Mouse (Mus musculus) Patski (cell line): ENCODE results near the gene Nr1h2. TPM values are rescaled to one million over a fixed set of nuclear protein-coding genes. Genes with fewer than 3 reads are reported as not detected.

Experiments
- ATAC-seq: fragments of 100-300 bp; one replicate; pipeline ENCODE4 v1.8.0; 2021
- CTCF ChIA-PET: fragments of 350-600 bp; sonication (Branson Sonifier 250); formaldehyde crosslinking; loops from one replicate; lab custom pipeline; 2022; ENCODE audit warnings: inconsistent platforms; lab: Charles Lee
- POLR2A ChIA-PET: fragments of 350-600 bp; sonication (Branson Sonifier 250); formaldehyde crosslinking; loops from one replicate; lab custom pipeline; 2022; ENCODE audit warnings: antibody characterized with exemption, inconsistent platforms; lab: Charles Lee
- DNase-seq: peaks from one replicate; pipeline ENCODE4 v3.0.0-alpha.2; 2011; ENCODE audit warnings: low read depth, low spot score
- H3K27me3 ChIP-seq: fragments of 371-371 bp; one replicate; pipeline ENCODE4 v1.5.1; 2021
- CTCF ChIP-seq: fragments of 100-300 bp; IDR thresholded peaks from one replicate; pipeline ENCODE4 v1.5.1; 2021
- in situ Hi-C: fragments of 300-500 bp; cut with MboI; formaldehyde crosslinking; loops from 3 replicates; pipeline ENCODE4 v1.11.1; 2018; ENCODE audit warnings: low pct_unique_long_range_greater_than_20kb, mixed read lengths
- polyA plus RNA-seq: library from polyadenylated mRNA; unstranded; gene quantifications from one replicate; pipeline ENCODE4 v1.2.3, GENCODE M21; 2021

The Nr1h2 gene
- polyA plus RNA-seq, 1 experiment from 2014 or later: 113 TPM

DNA sequence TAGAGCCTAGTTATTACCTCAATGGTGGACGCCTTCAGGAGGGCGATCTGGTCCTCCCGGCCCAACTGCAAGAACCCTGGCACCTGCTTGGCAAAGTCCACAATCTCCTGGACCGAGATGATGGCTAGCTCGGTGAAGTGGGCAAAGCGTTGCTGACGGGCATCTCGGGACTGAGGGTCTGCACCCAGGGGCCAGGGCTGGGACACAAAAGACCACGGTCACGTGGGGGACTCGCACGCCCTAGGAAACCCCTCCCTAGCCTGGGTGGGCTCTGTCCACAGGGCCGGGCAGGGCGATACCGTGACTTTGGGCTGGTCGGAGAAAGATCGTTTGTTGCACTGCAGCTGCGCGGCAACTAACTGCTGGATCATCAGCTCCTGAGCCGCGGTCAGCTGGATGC is 2.5 kb downstream of the Nr1h2 start:
- ChIA-PET CTCF (interaction anchor here (0.8 kb wide), 1 partner anchor 30 kb away, joined by 3 read pairs; no protein-coding TSS in a partner anchor), POLR2A (interaction anchor here (1.1 kb wide), 1 partner anchor 30 kb away, joined by 3 read pairs; no protein-coding TSS in a partner anchor)
- ATAC-seq (no peak), DNase-seq (no peak)
- in situ Hi-C loops: loop anchor here (5.0 kb wide), 1 partner anchor 44 kb away; no protein-coding TSS in a partner anchor
- no peak for TF ChIP-seq CTCF
- no peaks in the 10 kb centered on the region for H3K27me3 ChIP-seq

DNA sequence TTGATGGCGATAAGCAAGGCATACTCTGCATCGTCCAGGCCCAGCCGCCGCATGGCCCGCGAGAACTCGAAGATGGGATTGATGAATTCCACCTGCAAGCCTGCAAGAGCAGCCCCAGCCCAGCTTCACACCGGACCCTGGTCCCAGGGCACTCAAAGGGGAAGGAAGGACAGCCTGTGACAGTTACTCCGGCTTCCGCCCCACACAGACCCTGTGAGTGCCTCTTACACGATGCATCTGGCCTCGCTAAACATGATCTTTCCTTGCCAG is 3.4 kb downstream of the Nr1h2 start:
- ChIA-PET CTCF (interaction anchor here (1.2 to 2.5 kb wide), 2 partner anchors 29 to 31 kb away, joined by 3 to 12 read pairs; no protein-coding TSS in a partner anchor), POLR2A (interaction anchor here (1.2 kb wide), 1 partner anchor 51 kb away, joined by 3 read pairs; no protein-coding TSS in a partner anchor)
- in situ Hi-C loops: loop anchor here (5.0 kb wide), 1 partner anchor 43 kb away; no protein-coding TSS in a partner anchor
- DNase-seq (no peak), ATAC-seq (no peak)
- TF ChIP-seq CTCF: no peak
- H3K27me3 ChIP-seq: no peaks in the 10 kb centered on the region

DNA sequence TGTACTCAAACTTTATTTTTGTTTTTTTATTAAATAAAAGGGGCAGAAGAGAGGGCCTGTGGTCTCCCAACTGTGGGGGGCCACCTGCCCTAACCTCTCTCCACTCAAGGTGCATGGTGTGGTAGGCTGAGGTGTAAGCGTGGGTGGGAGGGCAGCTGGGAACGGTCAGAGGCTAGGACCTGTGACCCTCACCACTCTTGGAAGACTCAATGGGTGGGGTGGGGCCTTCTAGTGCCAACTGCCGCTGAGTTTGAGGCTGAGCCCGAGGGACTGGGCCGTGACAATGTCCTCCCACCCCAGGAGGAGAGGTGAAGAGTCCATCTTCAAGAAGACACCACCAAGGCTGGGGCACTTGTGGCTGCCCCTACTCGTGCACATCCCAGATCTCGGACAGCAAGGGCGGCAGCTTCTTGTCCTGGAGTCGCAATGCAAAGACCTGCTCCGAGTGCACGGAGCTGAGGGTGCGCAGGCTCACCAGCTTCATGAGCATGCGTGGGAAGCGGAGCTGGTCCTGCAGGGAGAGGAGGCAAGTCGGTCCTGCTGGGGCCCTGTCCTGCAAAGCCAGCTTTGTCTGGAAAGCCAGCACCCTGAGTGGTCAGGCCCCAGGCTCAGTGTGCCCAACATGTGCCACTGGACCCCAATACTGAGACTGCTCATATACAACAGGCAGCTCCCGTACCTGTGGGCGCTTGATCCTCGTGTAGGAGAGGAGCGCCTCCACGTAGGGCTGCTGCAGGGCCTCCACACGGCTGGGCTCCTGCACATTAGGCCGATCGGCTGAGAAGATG is 3.9 kb downstream of the Nr1h2 start:
- no peak for TF ChIP-seq CTCF
- ATAC-seq (no peak), DNase-seq (no peak)
- in situ Hi-C loops: loop anchor here (5.0 kb wide), 1 partner anchor 43 kb away; no protein-coding TSS in a partner anchor
- ChIA-PET POLR2A (interaction anchor here (1.1 to 1.2 kb wide), 2 partner anchors 14 to 50 kb away, joined by 3 to 4 read pairs; no protein-coding TSS in a partner anchor), CTCF (interaction anchor here (0.7 to 2.5 kb wide), 4 partner anchors 18 to 45 kb away, joined by 3 to 12 read pairs (median 3); partner anchors contain the start of gene Spib)
- H3K27me3 ChIP-seq: no peaks in the 10 kb centered on the region

DNA sequence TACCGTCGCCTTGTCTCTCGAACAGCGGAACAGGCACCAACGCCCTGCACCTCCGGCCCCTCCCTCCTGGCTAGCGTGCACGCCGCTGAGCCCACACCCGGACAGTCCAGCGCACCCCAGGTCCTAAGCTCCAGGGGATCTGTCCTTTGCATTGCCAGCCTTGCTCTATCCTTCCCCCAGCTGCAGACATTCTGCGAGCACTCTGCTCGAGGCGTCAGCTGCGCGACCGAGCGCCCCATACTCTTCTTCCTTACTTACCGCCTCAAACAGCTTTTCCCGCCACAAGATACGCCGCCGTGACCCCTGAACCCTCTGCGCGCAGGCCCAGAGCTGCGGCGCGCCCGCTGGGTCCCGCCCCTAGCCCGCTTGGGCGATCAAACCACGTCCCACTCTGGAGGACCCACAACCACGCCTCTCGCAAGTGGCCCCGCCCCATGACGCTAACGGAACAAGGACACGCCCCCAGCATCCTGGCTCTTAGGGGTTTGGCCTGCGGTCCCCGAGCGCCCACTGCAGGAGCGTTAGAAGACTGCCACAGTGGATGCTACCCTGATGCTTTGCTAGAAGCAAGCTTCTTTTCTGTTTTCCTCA is 5.2 kb downstream of the Nr1h2 start, which contains the start of gene Pold1:
Pold1 (minus strand) TSS at position 353 of the 591 bp plus-strand sequence.
- in situ Hi-C loops: no loop called here
- DNase-seq: peak; percentile 90
- TF ChIP-seq CTCF: no peak
- peak; percentile 86 for ATAC-seq
- ChIA-PET POLR2A (interaction anchor here (0.8 to 1.1 kb wide), 4 partner anchors 11 to 61 kb away, joined by 3 to 4 read pairs (median 4); no protein-coding TSS in a partner anchor), CTCF (interaction anchor here (0.7 to 3.5 kb wide), 11 partner anchors 12 to 52 kb away, joined by 3 to 27 read pairs (median 5); partner anchors contain the start of genes Emc10, Fam71e1 and Spib)
- no peaks in the 10 kb centered on the region for H3K27me3 ChIP-seq

DNA sequence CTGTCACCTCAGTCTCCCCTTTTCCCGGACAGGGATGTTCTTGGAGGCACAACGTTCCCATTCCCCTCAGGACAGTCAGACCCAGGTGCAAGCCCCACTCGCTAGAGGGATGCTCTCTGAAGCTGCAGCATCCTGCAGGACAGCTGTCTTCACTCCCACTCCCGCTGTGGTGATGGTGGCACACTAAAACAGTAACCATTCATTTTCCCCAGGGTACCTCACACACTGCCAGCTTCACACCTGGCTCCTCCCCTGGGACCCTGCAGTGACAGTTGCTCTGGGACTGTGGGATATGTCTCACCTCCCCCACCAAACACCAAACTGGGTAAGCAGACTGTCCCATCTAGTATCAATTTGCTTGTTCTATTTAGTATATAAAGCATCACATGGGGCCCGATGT is 6.0 kb downstream of the Nr1h2 start:
- ATAC-seq (no peak), DNase-seq (no peak)
- CTCF ChIA-PET: interaction anchor here (2.5 to 3.5 kb wide), 4 partner anchors 11 to 46 kb away, joined by 12 to 27 read pairs (median 18); no protein-coding TSS in a partner anchor
- H3K27me3 ChIP-seq: no peaks in the 10 kb centered on the region
- TF ChIP-seq CTCF: no peak
- POLR2A ChIA-PET: no interaction called here
- in situ Hi-C loops: no loop called here

DNA sequence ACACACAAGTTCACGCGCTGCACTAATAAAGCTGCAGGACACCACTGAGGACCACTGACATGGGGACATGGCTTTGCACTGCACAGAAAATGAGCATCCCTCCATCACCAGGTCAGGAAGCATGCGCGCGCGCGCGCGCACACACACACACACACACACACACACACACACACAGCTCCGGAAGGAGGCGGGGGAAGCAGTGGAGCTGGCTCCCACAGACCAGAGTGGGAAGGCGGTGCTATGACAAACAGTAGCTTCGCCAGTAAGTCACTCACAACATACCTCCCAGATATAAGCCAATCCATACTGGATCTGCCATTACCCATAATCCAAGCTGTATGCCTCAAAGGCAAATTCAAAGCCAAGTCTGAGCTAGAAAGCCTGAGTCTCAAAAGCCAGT is 6.7 kb downstream of the Nr1h2 start:
- CTCF ChIA-PET: interaction anchor here (2.7 to 3.5 kb wide), 3 partner anchors 10 to 46 kb away, joined by 13 to 27 read pairs (median 23); no protein-coding TSS in a partner anchor
- POLR2A ChIA-PET: interaction anchor here (1.1 kb wide), 1 partner anchor 11 kb away, joined by 6 read pairs; no protein-coding TSS in a partner anchor
- no peak for TF ChIP-seq CTCF
- H3K27me3 ChIP-seq: no peaks in the 10 kb centered on the region
- no peak for ATAC-seq
- DNase-seq: no peak
- in situ Hi-C loops: no loop called here

DNA sequence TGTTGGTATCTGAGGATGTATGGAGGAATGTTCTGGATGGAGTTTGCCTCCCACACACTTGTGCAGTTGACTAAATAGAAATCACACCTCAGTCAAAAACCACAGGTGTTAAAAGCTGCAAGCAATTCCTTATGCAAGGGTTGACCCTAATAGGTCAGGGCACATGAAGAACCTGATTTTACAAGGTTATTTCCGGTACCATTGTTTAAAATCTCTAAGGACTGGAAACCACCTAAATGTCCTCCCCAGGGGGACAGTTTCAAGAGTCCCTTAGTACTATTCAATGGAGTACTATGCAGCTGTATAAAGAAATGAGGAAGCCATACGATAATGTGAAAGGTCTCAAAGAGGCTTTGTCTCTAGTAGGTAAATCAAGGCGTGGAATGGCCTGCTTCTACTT is 7.5 kb downstream of the Nr1h2 start:
- DNase-seq: no peak
- POLR2A ChIA-PET: interaction anchor here (1.1 kb wide), 1 partner anchor 10 kb away, joined by 6 read pairs; no protein-coding TSS in a partner anchor
- CTCF ChIA-PET: interaction anchor here (3.5 kb wide), 2 partner anchors 10 to 45 kb away, joined by 13 to 23 read pairs; no protein-coding TSS in a partner anchor
- ATAC-seq: no peak
- TF ChIP-seq CTCF: no peak
- in situ Hi-C loops: no loop called here
- H3K27me3 ChIP-seq: no peaks in the 10 kb centered on the region

DNA sequence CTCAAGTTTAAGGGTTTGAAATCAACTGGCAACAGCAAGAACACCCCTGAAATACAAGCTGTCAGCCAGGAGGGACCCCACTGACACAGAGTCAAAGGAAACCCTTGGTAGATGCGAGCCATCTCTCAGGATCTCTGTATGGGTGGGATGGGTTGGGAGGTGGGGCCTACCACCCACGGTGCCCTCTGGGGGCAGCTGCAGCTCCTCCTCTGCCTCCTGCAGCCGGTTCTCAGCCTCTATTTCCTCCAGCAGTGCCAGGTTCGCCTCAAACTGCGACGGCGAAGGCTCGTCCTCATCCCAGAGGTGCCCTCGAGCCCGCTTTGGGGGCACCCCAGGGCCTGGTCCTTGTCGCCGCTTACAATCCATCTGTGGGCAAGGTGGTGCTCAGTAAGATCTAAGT is 10.7 kb downstream of the Nr1h2 start:
- no peak for TF ChIP-seq CTCF
- DNase-seq (no peak), ATAC-seq (no peak)
- no peaks in the 10 kb centered on the region for H3K27me3 ChIP-seq
- CTCF ChIA-PET: no interaction called here
- POLR2A ChIA-PET: interaction anchor here (1.0 kb wide), 1 partner anchor 56 kb away, joined by 3 read pairs; no protein-coding TSS in a partner anchor
- in situ Hi-C loops: no loop called here

DNA sequence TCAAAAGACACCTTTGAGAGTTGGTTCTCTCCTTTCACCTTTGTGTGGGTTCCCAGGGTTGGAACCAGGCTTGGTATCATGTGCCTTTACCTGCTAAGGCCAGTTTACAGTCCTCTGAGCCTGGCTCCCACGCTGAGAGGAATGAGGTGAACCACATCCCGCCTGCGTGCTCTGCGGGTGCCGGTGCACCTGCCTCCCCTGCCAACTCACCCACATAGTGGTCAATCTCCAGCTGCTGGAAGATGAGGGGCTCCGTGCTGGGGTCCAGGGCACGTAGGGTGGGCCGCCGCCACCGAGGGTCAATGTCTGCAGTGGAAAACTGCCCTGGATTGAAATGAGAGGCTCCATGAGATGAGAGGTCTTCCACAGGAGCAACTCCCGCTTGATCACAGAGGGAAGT is 11.2 kb downstream of the Nr1h2 start:
- no peaks in the 10 kb centered on the region for H3K27me3 ChIP-seq
- no peak for ATAC-seq
- DNase-seq: no peak
- in situ Hi-C loops: no loop called here
- TF ChIP-seq CTCF: no peak
- CTCF ChIA-PET: no interaction called here
- POLR2A ChIA-PET: interaction anchor here (1.0 kb wide), 1 partner anchor 55 kb away, joined by 3 read pairs; no protein-coding TSS in a partner anchor
